Mouse (Mus musculus): ENCODE results near the gene Gm34302.

Gene Gm34302

GRCm38 (mm10) chr3:63483726-63484125 lies at the start of gene Gm34302:
Gene Gm34302, minus strand, starts transcription at chr3:63483879.
- no peak for DNase-seq

GRCm38 (mm10) chr3:63531847-63532246 lies 48.2 kb upstream of the Gm34302 start:
- DNase-seq, result no peak

- DNase-seq, result no peak
Observed at GRCm38 (mm10) chr3:63517681-63518080, 34.0 kb upstream of the Gm34302 start.

- peak; percentile 31 to 33 for DNase-seq
Observed at GRCm38 (mm10) chr3:63516279-63516678, 32.6 kb upstream of the Gm34302 start.

GRCm38 (mm10) chr3:63511316-63511715 lies 27.6 kb upstream of the Gm34302 start:
- no peak for DNase-seq

- no peak for DNase-seq
Observed at GRCm38 (mm10) chr3:63509484-63509883, 25.8 kb upstream of the Gm34302 start.

GRCm38 (mm10) chr3:63508924-63509323 lies 25.2 kb upstream of the Gm34302 start:
- DNase-seq, result no peak

GRCm38 (mm10) chr3:63504433-63504832 lies 20.8 kb upstream of the Gm34302 start:
- DNase-seq, result no peak

GRCm38 (mm10) chr3:63494625-63495382 lies 11.1 kb upstream of the Gm34302 start:
- no peak for DNase-seq

- DNase-seq, result no peak
Observed at GRCm38 (mm10) chr3:63493563-63493962, 9.9 kb upstream of the Gm34302 start.

- peak; percentile 46 to 53 for DNase-seq
Observed at GRCm38 (mm10) chr3:63440426-63441125, 43.1 kb downstream of the Gm34302 start.

GRCm38 (mm10) chr3:63439738-63440137 lies 43.9 kb downstream of the Gm34302 start:
- DNase-seq, result peak; percentile 31 to 42

GRCm38 (mm10) chr3:63438898-63439297 lies 44.8 kb downstream of the Gm34302 start:
- no peak for DNase-seq
